Mouse (Mus musculus) intestine, postnatal 0 days (tissue): ENCODE results near the gene Cacna1e. TPM values are rescaled to one million over a fixed set of nuclear protein-coding genes. Genes with fewer than 3 reads are reported as not detected.

Experiments
- ATAC-seq: fragments of 200-750 bp; cut with Nextera tagmentation; 2 replicates; pipeline ENCODE4 v1.8.0; 2017; ENCODE audit warnings: mild to moderate bottlenecking, moderate TSS enrichment, moderate library complexity
- H3K27ac ChIP-seq: fragments of 300-500 bp; sonication (generic); 2 replicates; pipeline ENCODE4 v1.5.1; 2014; ENCODE audit warnings: mild to moderate bottlenecking, low read depth, low read length, moderate library complexity
- H3K27me3 ChIP-seq: fragments of 300-500 bp; sonication (generic); replicated peaks from 2 replicates; pipeline ENCODE4 v1.6.1; 2014; ENCODE audit warnings: low read length, mixed read lengths; ENCODE audit not compliant: control insufficient read depth, insufficient read depth
- H3K36me3 ChIP-seq: fragments of 300-500 bp; sonication (generic); 2 replicates; pipeline ENCODE4 v1.6.1; 2014; ENCODE audit warnings: mild to moderate bottlenecking, moderate library complexity; ENCODE audit not compliant: control insufficient read depth, insufficient read depth
- H3K4me1 ChIP-seq: fragments of 300-500 bp; sonication (generic); replicated peaks from 2 replicates; pipeline ENCODE4 v1.6.1; 2014; ENCODE audit warnings: antibody characterized with exemption, low read length, mixed read lengths; ENCODE audit not compliant: control insufficient read depth, insufficient read depth
- H3K4me2 ChIP-seq: fragments of 300-500 bp; sonication (generic); replicated peaks from 2 replicates; pipeline ENCODE4 v1.6.1; 2014; ENCODE audit warnings: low read depth, mild to moderate bottlenecking, moderate library complexity
- H3K4me3 ChIP-seq: fragments of 300-500 bp; sonication (generic); 2 replicates; pipeline ENCODE4 v1.5.1; 2014; ENCODE audit warnings: low read depth, low read length
- H3K9ac ChIP-seq: fragments of 300-500 bp; sonication (generic); 2 replicates; pipeline ENCODE4 v1.6.1; 2014; ENCODE audit warnings: mild to moderate bottlenecking, low read depth, low read length
- H3K9me3 ChIP-seq: fragments of 300-500 bp; sonication (generic); 2 replicates; pipeline ENCODE4 v1.6.1; 2016; ENCODE audit warnings: mixed run types; ENCODE audit not compliant: control insufficient read depth
- CTCF ChIP-seq: sonication (generic); IDR thresholded peaks from 2 replicates; pipeline ENCODE4 v1.5.1; 2016; ENCODE audit warnings: low read depth, mild to moderate bottlenecking, control low read depth, antibody characterized with exemption, moderate library complexity
- WGBS: fragments of 180-500 bp; shearing (Covaris S2); extraction: QIAGEN DNeasy Blood & Tissue Kit; methylation state at CpG from one replicate; pipeline ENCODE4 v1.1.7; 2014; 5-methylcytosine and 5-hydroxymethylcytosine counted together
- polyA plus RNA-seq: library from polyadenylated mRNA; unstranded; fragments of >200 nt; fragmentation: Nextera tagmentation; extraction: Ambion mirVana; gene quantifications from 2 replicates; pipeline ENCODE4 v1.2.1, GENCODE M21; 2015

The Cacna1e gene
- polyA plus RNA-seq, 1 experiment from 2014 or later: 0.74 TPM

DNA sequence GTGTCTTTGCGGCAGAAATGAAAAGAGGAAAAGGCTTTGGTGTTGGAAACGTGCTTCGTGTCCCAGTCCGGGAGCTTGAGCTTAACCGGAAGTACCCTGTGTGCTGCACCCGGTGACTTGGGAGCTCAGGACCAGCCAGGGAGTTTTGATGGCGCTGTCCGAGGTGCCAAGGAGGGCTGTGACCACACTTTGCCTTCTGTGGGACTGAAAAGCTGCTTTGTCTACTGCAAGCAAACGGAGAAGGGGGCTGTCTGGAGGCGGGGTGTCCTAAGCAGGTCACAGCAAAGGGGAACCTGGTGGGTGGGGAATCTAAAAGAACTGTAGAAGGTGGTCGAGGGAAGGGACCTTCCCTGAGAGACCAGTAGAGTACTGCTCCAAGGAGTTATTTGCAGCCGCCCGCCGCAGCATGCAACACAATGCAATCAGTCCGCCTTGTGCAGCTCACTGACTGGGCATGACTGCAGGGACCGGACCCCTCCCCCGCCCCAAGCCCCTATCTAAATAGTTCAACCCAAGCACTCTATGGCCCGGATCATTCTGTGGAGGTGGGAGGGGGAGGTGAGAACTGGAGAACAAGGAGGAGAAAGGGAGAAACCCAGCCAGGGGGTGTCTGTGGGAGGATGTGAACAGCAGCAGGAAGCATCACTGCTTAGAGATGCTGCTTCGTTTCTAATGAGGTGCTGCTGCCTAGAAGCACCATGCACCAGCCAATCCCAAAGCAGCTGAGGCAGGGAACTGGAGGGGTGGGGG lies 160.6 kb downstream of the Cacna1e start:
- no peak for ATAC-seq
- Histone ChIP-seq H3K4me3 (no peak overlapping the region), H3K27ac (no peak overlapping the region), H3K4me1 (no peaks in the 10 kb centered on the region), H3K9me3 (no peaks in the 10 kb centered on the region), H3K36me3 (no peaks in the 10 kb centered on the region), H3K27me3 (peaks cover 46% of the 10 kb centered on the region), H3K9ac (no peak overlapping the region), H3K4me2 (no peak overlapping the region)
- no peak for TF ChIP-seq CTCF
- 7% methylated on average over 19 of the region's 19 CpGs for WGBS

DNA sequence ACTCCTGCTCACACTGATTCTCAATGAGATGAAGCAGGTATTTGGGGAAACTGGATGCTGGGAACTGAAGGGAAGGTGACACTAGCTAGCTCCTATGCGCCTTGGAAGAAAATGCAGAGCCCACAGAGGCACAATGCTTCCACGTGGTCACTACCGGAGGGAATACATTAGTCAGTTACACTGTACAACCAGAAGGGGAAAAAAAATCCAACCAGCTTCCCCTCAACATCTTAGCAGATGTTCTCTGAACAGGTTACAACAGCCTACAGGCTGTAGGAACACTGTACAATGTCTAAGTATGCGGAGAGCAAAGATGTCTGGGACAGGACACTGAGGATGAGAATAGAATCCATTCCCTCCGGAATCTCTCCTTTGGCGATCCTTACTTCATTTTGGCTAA lies 161.2 kb downstream of the Cacna1e start:
- no peak overlapping the region for H3K4me2 ChIP-seq
- H3K9me3 ChIP-seq: no peaks in the 10 kb centered on the region
- H3K36me3 ChIP-seq: no peaks in the 10 kb centered on the region
- WGBS: 38% methylated on average over 6 of the region's 6 CpGs
- no peak overlapping the region for H3K4me3 ChIP-seq
- no peak overlapping the region for H3K27ac ChIP-seq
- no peak for ATAC-seq
- H3K27me3 ChIP-seq: peaks cover 45% of the 10 kb centered on the region
- no peak for TF ChIP-seq CTCF
- H3K4me1 ChIP-seq: no peaks in the 10 kb centered on the region
- no peak overlapping the region for H3K9ac ChIP-seq

DNA sequence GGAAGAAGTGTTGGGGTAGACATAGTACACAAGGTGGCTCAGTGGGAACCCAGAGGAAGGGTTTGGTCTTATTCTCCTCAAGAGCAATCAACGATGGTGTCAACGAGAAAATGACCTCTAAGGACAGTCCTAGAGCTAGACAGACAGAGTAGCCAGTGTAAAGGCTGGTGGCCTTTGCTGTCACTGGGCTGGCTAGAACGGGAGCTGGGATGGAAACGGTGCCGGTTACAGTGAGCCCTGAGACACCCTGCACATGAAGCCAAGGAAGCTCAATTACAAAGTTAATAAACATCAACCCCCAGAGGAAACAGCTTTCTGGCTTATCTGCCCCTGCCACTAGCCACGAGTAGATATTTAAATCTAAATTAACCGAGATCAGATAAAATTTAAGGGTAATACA lies 168.7 kb downstream of the Cacna1e start:
- TF ChIP-seq CTCF: no peak
- Histone ChIP-seq H3K9ac (no peak overlapping the region), H3K4me1 (no peaks in the 10 kb centered on the region), H3K4me3 (no peak overlapping the region), H3K9me3 (no peaks in the 10 kb centered on the region), H3K36me3 (no peaks in the 10 kb centered on the region), H3K27ac (no peak overlapping the region), H3K4me2 (no peak overlapping the region), H3K27me3 (no peaks in the 10 kb centered on the region)
- 80% methylated on average over 7 of the region's 7 CpGs for WGBS
- ATAC-seq: no peak

DNA sequence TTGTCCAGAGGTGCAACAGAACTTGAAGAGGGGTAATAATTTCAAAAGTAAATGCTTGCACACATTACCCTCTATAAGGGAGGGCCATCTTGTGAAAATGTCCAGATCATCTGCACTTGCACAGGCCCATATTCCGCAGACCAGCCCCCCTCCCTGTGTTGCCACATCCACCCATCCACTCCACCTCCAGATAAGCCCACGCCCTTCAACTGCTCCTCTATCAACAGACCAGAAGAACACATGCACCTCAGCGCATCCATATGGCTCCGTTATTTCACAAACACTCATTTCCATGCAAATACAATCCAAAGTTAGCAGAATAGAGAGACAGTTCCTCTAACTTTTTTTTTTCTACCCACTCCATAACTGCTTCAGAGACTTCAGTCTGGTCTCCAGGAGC lies 171.6 kb downstream of the Cacna1e start:
- H3K4me2 ChIP-seq: no peak overlapping the region
- no peak overlapping the region for H3K27ac ChIP-seq
- ATAC-seq: no peak
- H3K4me3 ChIP-seq: no peak overlapping the region
- no peak for TF ChIP-seq CTCF
- no peaks in the 10 kb centered on the region for H3K4me1 ChIP-seq
- H3K27me3 ChIP-seq: no peaks in the 10 kb centered on the region
- no peaks in the 10 kb centered on the region for H3K9me3 ChIP-seq
- H3K36me3 ChIP-seq: no peaks in the 10 kb centered on the region
- no peak overlapping the region for H3K9ac ChIP-seq
- 79% methylated on average over 4 of the region's 4 CpGs for WGBS

DNA sequence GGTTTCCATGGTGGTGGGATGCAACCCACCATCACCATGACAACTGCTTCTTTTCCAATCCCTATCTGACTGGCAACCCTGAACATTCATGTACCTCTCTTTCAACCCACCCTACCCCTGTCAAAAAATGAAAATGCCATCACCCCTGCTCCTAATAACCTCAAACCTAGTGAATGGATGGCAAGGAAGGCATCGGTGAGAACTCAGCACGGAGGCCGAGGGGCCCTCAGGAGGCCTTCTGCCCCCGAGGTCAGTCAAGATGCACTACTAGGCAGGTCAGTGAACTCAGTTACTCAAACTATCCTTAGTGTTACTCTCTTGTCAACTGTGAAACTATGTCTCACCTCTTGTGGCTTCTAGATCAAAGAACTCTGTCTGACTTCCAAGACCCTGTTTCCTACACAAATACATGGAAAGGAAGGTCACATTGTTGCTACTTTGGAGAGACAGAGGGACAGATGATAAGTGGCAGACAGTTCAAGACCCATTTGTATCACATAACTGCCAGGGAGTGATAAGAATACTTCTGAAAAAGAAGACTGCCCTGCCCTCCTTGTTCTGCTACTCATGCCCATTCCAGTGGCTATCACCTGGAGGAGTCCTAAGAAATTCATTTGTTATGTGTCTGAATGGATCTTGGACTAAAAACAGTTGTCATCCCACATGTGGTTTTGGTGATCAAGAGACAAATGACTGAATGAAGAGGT lies 176.6 kb downstream of the Cacna1e start:
- TF ChIP-seq CTCF: no peak
- Histone ChIP-seq H3K4me1 (no peaks in the 10 kb centered on the region), H3K36me3 (no peaks in the 10 kb centered on the region), H3K4me2 (no peak overlapping the region), H3K27ac (no peak overlapping the region), H3K9ac (no peak overlapping the region), H3K9me3 (no peaks in the 10 kb centered on the region), H3K27me3 (no peaks in the 10 kb centered on the region), H3K4me3 (no peak overlapping the region)
- ATAC-seq: no peak
- WGBS: 92% methylated on average over 4 of the region's 4 CpGs

DNA sequence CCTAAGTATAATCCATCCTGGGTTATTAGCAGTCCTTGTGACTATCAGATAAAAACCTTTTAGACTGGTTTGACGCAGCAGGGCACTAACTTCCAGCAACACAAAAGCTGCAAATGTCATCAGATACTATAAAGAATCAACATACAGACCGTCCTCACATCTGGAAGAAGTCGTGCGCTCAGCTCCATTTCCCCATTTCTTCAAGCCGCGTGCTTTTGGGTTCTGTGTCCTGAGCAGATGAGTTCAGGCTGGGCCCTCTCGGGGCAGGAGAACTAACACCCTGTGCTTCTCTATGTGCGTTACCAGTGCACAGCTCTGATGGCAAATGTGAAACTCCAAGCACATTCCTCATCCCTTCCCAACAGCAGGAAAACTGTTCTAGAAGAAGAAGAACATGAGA lies 177.3 kb downstream of the Cacna1e start:
- WGBS: 74% methylated on average over 8 of the region's 8 CpGs
- no peak for TF ChIP-seq CTCF
- no peaks in the 10 kb centered on the region for H3K9me3 ChIP-seq
- H3K27me3 ChIP-seq: no peaks in the 10 kb centered on the region
- no peak overlapping the region for H3K9ac ChIP-seq
- H3K4me2 ChIP-seq: no peak overlapping the region
- no peak overlapping the region for H3K4me3 ChIP-seq
- no peak overlapping the region for H3K27ac ChIP-seq
- no peaks in the 10 kb centered on the region for H3K36me3 ChIP-seq
- no peaks in the 10 kb centered on the region for H3K4me1 ChIP-seq
- no peak for ATAC-seq
